Mouse (Mus musculus): ENCODE measurements around the gene Optn. TPM values are rescaled to one million over a fixed set of nuclear protein-coding genes. Genes with fewer than 3 reads are reported as not detected.

Gene Optn
- polyA plus RNA-seq, 1 experiment: 1.8 TPM

DNA sequence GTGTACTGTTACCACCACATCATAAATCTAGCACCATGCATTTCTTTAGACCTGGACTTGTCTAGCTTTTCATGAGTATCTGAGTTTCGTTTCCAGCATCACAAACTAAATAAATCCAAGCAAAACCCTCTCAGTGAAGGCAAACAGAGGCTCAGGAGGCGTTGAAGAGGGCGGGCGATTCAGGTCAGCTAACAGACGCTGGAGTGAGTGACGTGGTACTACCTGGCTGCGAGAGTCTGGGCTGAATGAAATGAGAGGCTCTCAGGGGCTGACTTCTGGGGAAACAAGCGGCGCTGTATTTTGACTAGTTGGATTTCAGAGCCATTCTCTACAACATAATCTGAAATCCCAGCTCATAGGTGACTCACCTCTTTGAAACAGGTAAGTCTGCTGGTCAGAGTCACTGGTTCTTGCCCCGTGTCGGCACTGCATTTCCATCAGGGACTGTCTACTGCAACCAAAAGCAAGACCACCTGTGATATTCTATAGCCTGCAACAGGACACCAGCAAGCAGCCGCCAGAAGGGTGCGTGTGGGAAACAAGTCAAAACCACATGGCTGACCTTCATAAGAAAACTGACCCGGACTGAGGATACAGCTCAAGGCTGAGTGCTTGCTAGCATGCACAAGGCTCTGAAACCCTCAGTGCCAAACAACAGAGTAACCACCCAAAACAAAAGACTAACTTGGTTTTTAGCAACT lies 40.0 kb downstream of the Optn start:
- no peak overlapping the region for H3K4me3 ChIP-seq (replicated peaks)
- H3K4me1 ChIP-seq (ENCODE audit: control insufficient read depth): peaks cover 19% of the 10 kb centered on the region
- H3K27me3 ChIP-seq (ENCODE audit: control insufficient read depth): no peaks in the 10 kb centered on the region
- TF ChIP-seq TAL1 (IDR thresholded peaks at IDR 0.05; ENCODE audit: low read length) (no peak), GATA1 (IDR thresholded peaks at IDR 0.05; ENCODE audit: low read length) (no peak)
- peaks cover 84% of the 10 kb centered on the region for H3K36me3 ChIP-seq (ENCODE audit: control insufficient read depth)
- H3K9me3 ChIP-seq (ENCODE audit: control insufficient read depth, low read length): no peaks in the 10 kb centered on the region

DNA sequence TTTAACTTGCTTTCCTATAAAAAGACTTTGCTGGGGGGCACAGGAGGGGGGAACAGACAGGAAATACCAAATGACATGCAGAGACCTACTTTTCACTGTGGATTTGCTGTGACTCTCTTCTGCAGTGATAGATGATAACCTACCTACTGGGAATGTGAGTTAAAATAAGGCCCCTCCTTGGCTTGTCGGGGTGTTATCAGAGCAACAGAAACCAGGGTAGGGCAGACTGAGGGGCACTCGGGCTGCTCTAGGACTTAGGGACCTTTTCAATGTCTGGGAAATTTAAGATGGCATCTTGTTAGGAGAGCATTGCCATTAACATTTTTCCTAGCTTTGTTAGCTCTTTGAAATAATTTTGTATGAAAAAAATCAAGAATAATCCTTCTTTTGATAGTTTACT lies 40.6 kb downstream of the Optn start:
- peaks cover 85% of the 10 kb centered on the region for H3K36me3 ChIP-seq (ENCODE audit: control insufficient read depth)
- no peak for TF ChIP-seq TAL1 (IDR thresholded peaks at IDR 0.05; ENCODE audit: low read length)
- TF ChIP-seq GATA1 (IDR thresholded peaks at IDR 0.05; ENCODE audit: low read length): no peak
- no peaks in the 10 kb centered on the region for H3K27me3 ChIP-seq (ENCODE audit: control insufficient read depth)
- peaks cover 19% of the 10 kb centered on the region for H3K4me1 ChIP-seq (ENCODE audit: control insufficient read depth)
- no peak overlapping the region for H3K4me3 ChIP-seq (replicated peaks)
- no peaks in the 10 kb centered on the region for H3K9me3 ChIP-seq (ENCODE audit: control insufficient read depth, low read length)

DNA sequence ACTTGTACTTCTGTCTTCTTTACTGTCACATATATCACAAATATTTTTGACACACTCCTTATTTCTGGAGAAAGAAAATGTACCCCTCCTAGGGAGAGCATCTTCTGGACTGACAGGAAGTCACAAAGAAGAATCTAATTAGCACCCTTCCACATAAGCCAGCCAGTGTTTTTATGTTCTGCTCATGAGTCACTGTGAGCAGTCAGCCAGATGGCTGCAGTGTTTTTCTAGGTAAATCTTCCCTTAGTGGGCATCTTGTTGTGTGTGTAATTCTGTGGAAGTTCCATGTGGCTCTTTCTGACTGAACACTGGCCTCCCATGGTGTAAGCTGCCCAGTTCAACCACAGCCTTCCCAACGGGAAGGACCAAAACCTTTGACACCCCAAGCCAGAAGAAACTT lies 44.1 kb downstream of the Optn start:
- TF ChIP-seq GATA1 (IDR thresholded peaks at IDR 0.05; ENCODE audit: low read length): no peak
- no peak for TF ChIP-seq TAL1 (IDR thresholded peaks at IDR 0.05; ENCODE audit: low read length)
- Histone ChIP-seq H3K4me1 (ENCODE audit: control insufficient read depth) (peaks cover 18% of the 10 kb centered on the region), H3K9me3 (ENCODE audit: control insufficient read depth, low read length) (no peaks in the 10 kb centered on the region), H3K4me3 (replicated peaks) (no peak overlapping the region), H3K27me3 (ENCODE audit: control insufficient read depth) (no peaks in the 10 kb centered on the region), H3K36me3 (ENCODE audit: control insufficient read depth) (peaks cover 56% of the 10 kb centered on the region)

DNA sequence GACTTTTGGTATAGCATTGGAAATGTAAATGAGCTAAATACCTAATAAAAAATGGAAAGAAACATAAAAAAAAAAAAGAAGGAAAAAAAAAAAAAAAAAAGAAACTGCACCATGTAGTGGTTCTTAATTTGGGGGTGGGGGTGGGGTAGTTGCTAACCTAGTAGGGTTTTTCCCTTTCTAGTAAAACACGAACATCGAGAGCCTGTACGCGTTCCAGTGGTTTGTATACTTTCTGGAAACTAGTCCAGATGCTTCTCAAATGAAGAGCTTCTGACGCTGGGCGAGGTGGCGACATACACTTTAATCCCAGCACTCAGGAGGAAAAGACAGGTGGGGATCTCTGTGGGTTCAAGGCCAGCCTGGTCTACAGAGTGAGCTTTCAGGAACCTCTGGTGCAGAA lies 46.9 kb downstream of the Optn start:
- peaks cover 34% of the 10 kb centered on the region for H3K36me3 ChIP-seq (ENCODE audit: control insufficient read depth)
- no peak overlapping the region for H3K4me3 ChIP-seq (replicated peaks)
- no peaks in the 10 kb centered on the region for H3K9me3 ChIP-seq (ENCODE audit: control insufficient read depth, low read length)
- peaks cover 23% of the 10 kb centered on the region for H3K4me1 ChIP-seq (ENCODE audit: control insufficient read depth)
- no peak for TF ChIP-seq TAL1 (IDR thresholded peaks at IDR 0.05; ENCODE audit: low read length)
- TF ChIP-seq GATA1 (IDR thresholded peaks at IDR 0.05; ENCODE audit: low read length): no peak
- H3K27me3 ChIP-seq (ENCODE audit: control insufficient read depth): no peaks in the 10 kb centered on the region

DNA sequence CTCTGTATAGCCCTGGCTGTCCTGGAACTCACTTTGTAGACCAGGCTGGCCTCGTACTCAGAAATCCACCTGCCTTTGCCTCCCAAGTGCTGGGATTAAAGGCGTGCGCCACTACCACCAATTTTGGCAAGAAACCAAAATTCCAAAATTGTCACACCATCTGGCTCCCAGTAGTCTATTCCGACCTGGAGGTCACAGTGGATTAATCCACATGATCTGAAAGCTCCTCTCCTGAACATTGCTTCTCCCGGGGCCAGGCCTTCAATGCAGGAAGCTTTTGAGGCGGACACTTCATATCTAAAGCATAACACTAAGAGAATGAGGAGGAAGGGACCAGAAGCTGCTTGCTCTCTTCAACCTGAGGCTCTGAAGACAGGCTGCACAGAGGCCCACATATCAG lies 48.3 kb downstream of the Optn start:
- H3K4me3 ChIP-seq (replicated peaks): no peak overlapping the region
- peaks cover 3% of the 10 kb centered on the region for H3K9me3 ChIP-seq (ENCODE audit: control insufficient read depth, low read length)
- peaks cover 31% of the 10 kb centered on the region for H3K36me3 ChIP-seq (ENCODE audit: control insufficient read depth)
- H3K27me3 ChIP-seq (ENCODE audit: control insufficient read depth): no peaks in the 10 kb centered on the region
- no peak for TF ChIP-seq GATA1 (IDR thresholded peaks at IDR 0.05; ENCODE audit: low read length)
- TF ChIP-seq TAL1 (IDR thresholded peaks at IDR 0.05; ENCODE audit: low read length): no peak
- H3K4me1 ChIP-seq (ENCODE audit: control insufficient read depth): peaks cover 32% of the 10 kb centered on the region

DNA sequence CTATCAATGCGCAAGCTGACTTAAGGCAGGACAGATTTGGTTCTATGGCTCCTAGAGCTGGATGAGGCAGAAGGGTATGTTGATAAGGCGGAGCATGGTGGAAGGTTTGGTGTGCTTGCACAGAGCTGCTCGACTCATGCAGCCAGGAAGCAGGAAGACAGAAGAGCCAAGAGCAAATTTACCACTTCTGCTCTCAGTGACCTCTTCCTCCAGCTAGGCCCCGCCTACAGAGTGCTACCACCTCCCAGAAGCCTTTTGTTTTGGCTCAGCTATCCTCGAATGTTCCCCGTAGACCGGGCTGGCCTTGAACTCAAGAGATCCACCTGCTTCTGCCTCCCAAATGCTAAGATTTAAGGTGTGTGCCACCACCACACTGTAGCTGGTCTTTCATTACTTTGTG lies 49.2 kb downstream of the Optn start:
- Histone ChIP-seq H3K4me3 (replicated peaks) (no peak overlapping the region), H3K4me1 (ENCODE audit: control insufficient read depth) (peaks cover 34% of the 10 kb centered on the region), H3K36me3 (ENCODE audit: control insufficient read depth) (peaks cover 29% of the 10 kb centered on the region), H3K9me3 (ENCODE audit: control insufficient read depth, low read length) (peaks cover 9% of the 10 kb centered on the region), H3K27me3 (ENCODE audit: control insufficient read depth) (no peaks in the 10 kb centered on the region; the same call in 1 of the 2 replicates)
- TF ChIP-seq GATA1 (IDR thresholded peaks at IDR 0.05; ENCODE audit: low read length): no peak
- no peak for TF ChIP-seq TAL1 (IDR thresholded peaks at IDR 0.05; ENCODE audit: low read length)

DNA sequence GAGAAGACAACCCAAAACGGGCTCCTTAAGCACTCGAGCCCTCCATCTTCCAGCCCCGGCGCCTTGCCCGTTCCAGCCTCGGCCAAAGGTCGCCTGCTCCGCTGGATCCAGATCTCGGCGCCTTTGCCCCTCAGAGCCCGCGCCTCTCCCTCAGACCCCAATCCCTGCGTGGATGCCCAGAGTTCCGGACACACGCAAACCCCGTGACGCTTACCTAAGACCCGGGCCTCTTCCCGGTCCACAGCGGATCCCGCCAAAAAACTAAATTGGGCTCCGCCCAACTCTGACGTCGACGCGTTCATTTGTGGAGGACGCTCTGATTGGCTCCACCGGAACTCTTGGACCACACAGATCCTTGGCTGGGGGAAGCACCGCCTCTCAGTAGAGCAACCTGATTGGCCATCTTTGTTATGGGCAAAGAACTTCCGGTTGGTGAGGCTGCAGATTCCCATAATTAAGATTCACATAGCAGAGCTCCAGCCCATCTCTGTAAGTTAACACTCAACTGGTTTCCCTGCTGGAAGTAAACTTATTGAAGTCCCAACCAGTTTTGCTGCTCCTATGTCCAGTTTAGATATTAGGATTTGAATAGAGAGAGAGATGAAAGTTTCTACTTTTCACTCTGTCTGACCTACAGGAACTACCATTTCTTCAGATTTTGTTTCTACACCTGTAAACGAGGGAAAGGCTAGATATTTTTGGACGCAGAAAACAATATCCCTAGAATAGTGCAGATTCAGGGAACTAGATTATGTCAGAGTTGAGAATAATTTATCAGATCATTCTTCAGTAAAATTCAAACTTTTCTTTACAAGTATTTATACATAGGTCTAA lies 51.1 kb downstream of the Optn start, which contains the start of gene Mcm10:
Gene Mcm10 (minus strand): TSS at position 301 of the 834 bp plus-strand sequence.
- H3K27me3 ChIP-seq (ENCODE audit: control insufficient read depth): no peaks in the 10 kb centered on the region; the same call in 1 of the 2 replicates
- H3K36me3 ChIP-seq (ENCODE audit: control insufficient read depth): peaks cover 36% of the 10 kb centered on the region
- H3K9me3 ChIP-seq (ENCODE audit: control insufficient read depth, low read length): peaks cover 9% of the 10 kb centered on the region
- TF ChIP-seq TAL1 (IDR thresholded peaks at IDR 0.05; ENCODE audit: low read length) (no peak), GATA1 (IDR thresholded peaks at IDR 0.05; ENCODE audit: low read length) (no peak)
- peak within 1 kb of the TSS; percentile 96 for H3K4me3 ChIP-seq (replicated peaks)
- peaks cover 37% of the 10 kb centered on the region for H3K4me1 ChIP-seq (ENCODE audit: control insufficient read depth)

DNA sequence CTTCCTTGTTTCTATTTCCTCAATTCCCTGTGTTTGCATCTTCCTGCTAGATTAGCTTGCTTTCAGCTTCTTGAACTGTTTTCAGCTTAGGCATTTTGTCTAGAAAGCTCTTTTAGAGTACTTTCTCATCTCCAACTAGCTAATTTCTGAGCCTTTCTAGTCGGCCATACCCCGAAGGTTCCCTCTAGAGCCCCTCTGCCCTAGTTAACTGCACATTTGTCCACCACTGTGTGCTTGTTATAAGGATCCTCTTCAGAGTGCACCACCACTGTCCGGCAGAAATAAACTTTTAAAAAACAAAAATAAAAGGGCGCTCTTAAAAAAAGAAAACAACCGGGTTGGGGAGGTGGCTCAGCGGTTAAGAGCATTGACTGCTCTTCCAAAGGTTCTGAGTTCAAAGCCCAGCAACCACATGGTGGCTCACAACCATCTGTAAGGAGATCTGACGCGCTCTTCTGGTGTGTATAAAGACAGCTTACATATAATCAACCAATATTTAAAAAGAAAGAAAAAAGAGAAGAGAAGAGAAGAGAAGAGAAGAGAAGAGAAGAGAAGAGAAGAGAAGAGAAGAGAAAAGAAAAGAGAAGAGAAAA lies 51.9 kb downstream of the Optn start:
- peaks cover 37% of the 10 kb centered on the region for H3K4me1 ChIP-seq (ENCODE audit: control insufficient read depth)
- TF ChIP-seq TAL1 (IDR thresholded peaks at IDR 0.05; ENCODE audit: low read length) (no peak), GATA1 (IDR thresholded peaks at IDR 0.05; ENCODE audit: low read length) (no peak)
- H3K9me3 ChIP-seq (ENCODE audit: control insufficient read depth, low read length): peaks cover 9% of the 10 kb centered on the region
- H3K4me3 ChIP-seq (replicated peaks): peak overlapping the region; percentile 96
- peaks cover 43% of the 10 kb centered on the region for H3K36me3 ChIP-seq (ENCODE audit: control insufficient read depth)
- no peaks in the 10 kb centered on the region; the same call in 1 of the 2 replicates for H3K27me3 ChIP-seq (ENCODE audit: control insufficient read depth)

DNA sequence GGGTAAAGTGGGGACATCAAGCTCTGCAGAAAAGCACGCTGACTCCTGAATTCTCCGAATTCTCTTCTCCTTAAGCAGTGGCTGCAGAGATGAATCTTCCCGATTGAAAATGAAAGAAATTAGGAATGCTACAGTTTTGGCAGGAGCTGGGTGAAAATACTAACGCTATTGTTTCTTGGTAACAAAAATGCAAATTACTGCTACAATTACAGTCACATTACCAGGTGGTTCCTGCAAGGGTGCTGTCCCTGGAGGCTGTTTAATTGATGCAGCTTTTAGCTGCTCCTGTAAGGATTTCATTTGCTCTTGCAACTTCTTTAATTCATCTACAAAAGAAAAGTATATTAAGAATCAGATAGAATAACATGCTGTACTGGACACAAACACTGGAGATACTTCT lies 56.7 kb downstream of the Optn start:
- Histone ChIP-seq H3K27me3 (ENCODE audit: control insufficient read depth) (no peaks in the 10 kb centered on the region; the same call in 1 of the 2 replicates), H3K4me1 (ENCODE audit: control insufficient read depth) (peaks cover 19% of the 10 kb centered on the region), H3K9me3 (ENCODE audit: control insufficient read depth, low read length) (peaks cover 9% of the 10 kb centered on the region), H3K4me3 (replicated peaks) (no peak overlapping the region), H3K36me3 (ENCODE audit: control insufficient read depth) (peaks cover 92% of the 10 kb centered on the region)
- TF ChIP-seq TAL1 (IDR thresholded peaks at IDR 0.05; ENCODE audit: low read length): no peak
- no peak for TF ChIP-seq GATA1 (IDR thresholded peaks at IDR 0.05; ENCODE audit: low read length)

All from erythroblast, embryonic 14.5 days (primary cell).